Mouse (Mus musculus) kidney, embryonic 15.5 days (tissue): ENCODE measurements at regions not wholly inside any gene's neighbourhood (a gene's known extent, or its start where the extent isn't known, plus 50 kb on each side); places are given as distances from the start of the nearest gene placed in this dataset.

ENCODE experiments used
- ATAC-seq: fragments of 200-750 bp; cut with Nextera tagmentation; replicated peaks from 2 replicates; pipeline ENCODE4 v1.8.0; 2017; ENCODE audit warnings: moderate TSS enrichment; ENCODE audit not compliant: low FRiP score
- H3K27ac ChIP-seq: fragments of 300-500 bp; sonication (generic); 2 replicates; pipeline ENCODE4 v1.5.1; 2015; ENCODE audit warnings: mild to moderate bottlenecking, inconsistent platforms
- H3K27me3 ChIP-seq: fragments of 300-500 bp; sonication (generic); 2 replicates; pipeline ENCODE4 v1.6.1; 2015; ENCODE audit warnings: inconsistent platforms
- H3K36me3 ChIP-seq: fragments of 300-500 bp; sonication (generic); 2 replicates; pipeline ENCODE4 v1.6.1; 2015; ENCODE audit warnings: inconsistent platforms
- H3K4me1 ChIP-seq: fragments of 300-500 bp; sonication (generic); 2 replicates; pipeline ENCODE4 v1.6.1; 2015; ENCODE audit warnings: inconsistent platforms
- H3K4me2 ChIP-seq: fragments of 300-500 bp; sonication (generic); 2 replicates; pipeline ENCODE4 v1.6.1; 2015; ENCODE audit warnings: moderate library complexity, mild to moderate bottlenecking, inconsistent platforms
- H3K4me3 ChIP-seq: fragments of 300-500 bp; sonication (generic); replicated peaks from 2 replicates; pipeline ENCODE4 v1.5.1; 2015; ENCODE audit warnings: mild to moderate bottlenecking, inconsistent platforms
- H3K9ac ChIP-seq: fragments of 300-500 bp; sonication (generic); 2 replicates; pipeline ENCODE4 v1.6.1; 2015; ENCODE audit warnings: mild to moderate bottlenecking, inconsistent platforms
- H3K9me3 ChIP-seq: fragments of 300-500 bp; sonication (generic); replicated peaks from 2 replicates; pipeline ENCODE4 v1.6.1; 2016; ENCODE audit warnings: inconsistent platforms
- WGBS: fragments of 180-500 bp; shearing (Covaris S2); methylation state at CpG from one replicate; pipeline ENCODE4 v1.1.7; 2015; ENCODE audit warnings: mixed read lengths; 5-methylcytosine and 5-hydroxymethylcytosine counted together

DNA sequence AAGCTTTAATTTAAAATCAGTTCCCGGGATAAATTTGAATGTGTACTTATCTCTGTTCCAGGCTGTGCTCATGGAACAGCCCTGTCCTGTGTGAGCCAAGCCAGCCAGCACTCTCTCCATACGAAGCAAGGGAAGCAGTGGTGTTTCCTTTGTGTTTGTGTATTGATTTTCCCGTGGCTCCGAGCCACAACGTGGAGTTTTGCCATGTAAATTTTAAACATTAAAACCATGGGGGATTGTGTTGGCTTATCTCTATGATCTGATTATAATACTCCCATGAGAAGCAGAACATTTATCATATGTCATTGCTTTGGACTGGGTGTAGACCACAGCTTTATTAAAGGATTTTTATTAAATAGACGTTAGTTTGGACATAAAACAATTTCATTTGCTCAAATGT lies 106.1 kb upstream of the Npvf start:
- 75% methylated on average over 6 of the region's 6 CpGs for WGBS

DNA sequence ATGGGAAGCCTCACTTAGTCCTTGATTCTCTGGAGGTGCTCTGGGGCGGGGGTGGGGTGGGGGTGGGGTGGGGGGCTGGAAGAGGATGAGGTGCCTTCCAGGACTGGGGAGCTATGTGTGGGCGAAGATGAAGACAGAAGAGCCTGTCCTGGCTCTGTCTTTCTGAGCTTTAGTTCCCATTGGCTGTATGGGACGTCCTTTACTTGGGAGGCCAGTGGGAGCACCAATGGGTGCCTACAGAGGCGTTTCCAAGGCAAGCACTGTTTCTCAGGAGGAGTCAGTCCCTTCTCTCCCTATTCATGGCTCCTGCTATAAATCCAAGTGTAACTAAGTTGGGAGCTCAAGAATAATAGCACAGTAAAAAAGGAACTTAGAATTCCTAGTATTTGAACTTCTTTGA lies 108.9 kb upstream of the Npvf start:
- Histone ChIP-seq H3K4me2 (no peak overlapping the region), H3K27ac (no peak overlapping the region), H3K4me1 (no peaks in the 10 kb centered on the region), H3K9me3 (no peaks in the 10 kb centered on the region), H3K4me3 (no peak overlapping the region), H3K27me3 (no peaks in the 10 kb centered on the region), H3K36me3 (no peaks in the 10 kb centered on the region), H3K9ac (no peak overlapping the region)
- 64% methylated on average over 4 of the region's 4 CpGs for WGBS
- no peak for ATAC-seq

More for the DNA sequence above, 106.1 kb upstream of the Npvf start:
- no peak overlapping the region for H3K27ac ChIP-seq
- no peak for ATAC-seq
- no peak overlapping the region for H3K4me3 ChIP-seq
- H3K36me3 ChIP-seq: no peaks in the 10 kb centered on the region
- H3K27me3 ChIP-seq: no peaks in the 10 kb centered on the region
- H3K9me3 ChIP-seq: no peaks in the 10 kb centered on the region
- no peak overlapping the region for H3K9ac ChIP-seq
- no peaks in the 10 kb centered on the region for H3K4me1 ChIP-seq
- no peak overlapping the region for H3K4me2 ChIP-seq

DNA sequence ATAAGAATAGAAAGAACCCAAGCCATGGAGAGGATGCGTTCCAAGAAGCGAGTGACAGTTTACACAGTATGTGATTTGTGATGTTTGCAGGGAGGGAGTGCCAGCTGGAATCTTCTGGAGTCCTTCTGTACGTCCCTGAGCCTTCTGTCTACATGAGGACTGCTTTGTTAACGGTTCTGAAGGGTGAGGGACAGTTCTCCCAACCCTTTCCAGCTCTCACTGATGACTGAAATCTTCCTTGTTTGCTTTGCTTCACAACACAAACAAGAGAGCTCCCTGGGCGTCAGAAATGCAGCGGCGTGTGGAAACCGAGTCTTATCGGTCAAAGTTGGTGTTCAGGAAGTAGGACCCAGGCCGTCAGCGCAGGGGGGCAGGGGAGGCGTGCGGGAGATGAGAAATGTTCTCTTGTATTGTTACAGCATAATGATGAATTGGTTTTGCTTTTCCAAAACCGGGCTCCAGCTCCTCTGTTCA lies 112.2 kb upstream of the Npvf start:
- no peak overlapping the region for H3K27ac ChIP-seq
- H3K9me3 ChIP-seq: no peaks in the 10 kb centered on the region
- peak overlapping the region; percentile 7; the same call in 1 of the 2 replicates for H3K4me2 ChIP-seq
- no peaks in the 10 kb centered on the region for H3K4me1 ChIP-seq
- no peak overlapping the region for H3K4me3 ChIP-seq
- WGBS: 52% methylated on average over 14 of the region's 14 CpGs
- H3K36me3 ChIP-seq: no peaks in the 10 kb centered on the region
- H3K9ac ChIP-seq: no peak overlapping the region
- H3K27me3 ChIP-seq: no peaks in the 10 kb centered on the region
- ATAC-seq: no peak

DNA sequence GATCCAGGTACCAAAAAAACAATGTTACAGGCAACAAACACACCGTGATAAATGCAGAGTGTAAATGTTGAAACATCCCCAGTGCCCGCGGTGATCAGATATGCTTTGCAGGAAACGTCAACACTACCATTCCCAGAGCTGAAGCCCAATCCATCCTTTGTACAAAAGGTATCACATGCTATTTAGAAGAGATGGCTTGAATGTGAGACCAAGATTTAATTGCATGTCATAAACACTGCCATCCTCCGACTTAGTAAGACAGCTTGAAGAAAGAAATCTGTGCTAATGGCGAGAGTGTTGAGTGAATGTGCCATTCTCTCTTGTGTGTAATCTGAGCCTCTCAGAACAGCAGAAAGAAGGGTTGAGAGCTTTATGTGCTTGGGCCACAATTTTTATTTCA lies 112.9 kb upstream of the Npvf start:
- no peak for ATAC-seq
- no peaks in the 10 kb centered on the region for H3K27me3 ChIP-seq
- H3K27ac ChIP-seq: no peak overlapping the region
- no peak overlapping the region for H3K4me3 ChIP-seq
- 38% methylated on average over 6 of the region's 6 CpGs for WGBS
- H3K4me2 ChIP-seq: no peak overlapping the region
- no peaks in the 10 kb centered on the region for H3K9me3 ChIP-seq
- no peaks in the 10 kb centered on the region for H3K4me1 ChIP-seq
- no peak overlapping the region for H3K9ac ChIP-seq
- H3K36me3 ChIP-seq: no peaks in the 10 kb centered on the region

- Histone ChIP-seq H3K36me3 (no peaks in the 10 kb centered on the region), H3K27me3 (no peaks in the 10 kb centered on the region), H3K4me3 (no peak overlapping the region), H3K27ac (no peak overlapping the region), H3K9me3 (no peaks in the 10 kb centered on the region), H3K4me1 (no peaks in the 10 kb centered on the region), H3K4me2 (no peak overlapping the region), H3K9ac (no peak overlapping the region)
- ATAC-seq: no peak
- 87% methylated on average over 4 of the region's 4 CpGs for WGBS
Measured at GRCm38 (mm10) chr6:50767827-50768226, 113.6 kb upstream of the Npvf start.

DNA sequence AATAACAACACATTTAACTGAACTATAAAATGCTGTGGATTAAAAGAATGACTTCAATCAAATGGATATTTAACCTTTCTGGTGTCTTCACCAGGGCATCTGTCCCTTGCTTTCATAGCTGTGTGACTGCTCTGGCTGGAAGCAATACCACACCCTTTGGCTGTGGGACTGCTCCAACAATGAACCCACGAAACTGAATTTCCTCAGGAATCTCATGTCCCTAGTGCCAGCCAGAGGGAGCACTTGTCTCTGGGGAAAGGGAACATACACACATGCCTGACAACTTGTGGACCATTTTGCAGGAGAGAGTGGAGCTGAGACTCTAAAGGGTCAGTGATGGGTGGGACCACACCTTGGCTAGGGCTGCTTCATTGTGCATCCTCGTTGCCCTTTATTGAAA lies 114.9 kb upstream of the Npvf start:
- Histone ChIP-seq H3K27me3 (no peaks in the 10 kb centered on the region), H3K36me3 (no peaks in the 10 kb centered on the region), H3K9me3 (no peaks in the 10 kb centered on the region), H3K27ac (no peak overlapping the region), H3K4me1 (no peaks in the 10 kb centered on the region), H3K4me2 (no peak overlapping the region), H3K4me3 (no peak overlapping the region), H3K9ac (no peak overlapping the region)
- no peak for ATAC-seq
- WGBS: 83% methylated on average over 2 of the region's 2 CpGs

- Histone ChIP-seq H3K4me1 (no peaks in the 10 kb centered on the region), H3K36me3 (no peaks in the 10 kb centered on the region), H3K27ac (no peak overlapping the region), H3K9ac (no peak overlapping the region), H3K9me3 (no peaks in the 10 kb centered on the region), H3K4me3 (no peak overlapping the region), H3K4me2 (no peak overlapping the region), H3K27me3 (no peaks in the 10 kb centered on the region)
- ATAC-seq: no peak
- 86% methylated on average over 3 of the region's 3 CpGs for WGBS
Measured at GRCm38 (mm10) chr6:50770481-50770880, 116.2 kb upstream of the Npvf start.

DNA sequence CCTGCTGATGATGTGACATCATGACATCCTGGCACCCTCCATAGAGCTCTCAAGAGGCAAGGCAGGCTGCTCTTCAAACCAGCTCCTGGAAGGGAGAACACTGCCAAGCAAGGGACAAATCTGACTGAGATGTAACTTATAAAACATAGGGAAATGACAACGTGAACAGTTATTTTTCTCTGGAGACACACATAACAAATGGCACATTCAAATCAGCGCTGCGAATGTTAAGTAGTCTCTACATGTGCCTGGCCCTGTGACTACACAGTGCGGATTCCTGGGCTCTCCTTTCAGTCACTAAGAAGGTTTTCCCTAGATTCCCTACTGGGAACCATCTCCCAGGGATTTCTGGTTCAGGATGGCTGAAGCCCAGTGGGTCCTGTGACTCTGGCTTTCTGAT lies 121.4 kb upstream of the Npvf start:
- Histone ChIP-seq H3K36me3 (no peaks in the 10 kb centered on the region), H3K4me3 (no peak overlapping the region), H3K4me2 (no peak overlapping the region), H3K9ac (no peak overlapping the region), H3K9me3 (no peaks in the 10 kb centered on the region), H3K27ac (no peak overlapping the region), H3K4me1 (peaks cover 20% of the 10 kb centered on the region), H3K27me3 (no peaks in the 10 kb centered on the region)
- ATAC-seq: no peak
- 87% methylated on average over 4 of the region's 4 CpGs for WGBS

DNA sequence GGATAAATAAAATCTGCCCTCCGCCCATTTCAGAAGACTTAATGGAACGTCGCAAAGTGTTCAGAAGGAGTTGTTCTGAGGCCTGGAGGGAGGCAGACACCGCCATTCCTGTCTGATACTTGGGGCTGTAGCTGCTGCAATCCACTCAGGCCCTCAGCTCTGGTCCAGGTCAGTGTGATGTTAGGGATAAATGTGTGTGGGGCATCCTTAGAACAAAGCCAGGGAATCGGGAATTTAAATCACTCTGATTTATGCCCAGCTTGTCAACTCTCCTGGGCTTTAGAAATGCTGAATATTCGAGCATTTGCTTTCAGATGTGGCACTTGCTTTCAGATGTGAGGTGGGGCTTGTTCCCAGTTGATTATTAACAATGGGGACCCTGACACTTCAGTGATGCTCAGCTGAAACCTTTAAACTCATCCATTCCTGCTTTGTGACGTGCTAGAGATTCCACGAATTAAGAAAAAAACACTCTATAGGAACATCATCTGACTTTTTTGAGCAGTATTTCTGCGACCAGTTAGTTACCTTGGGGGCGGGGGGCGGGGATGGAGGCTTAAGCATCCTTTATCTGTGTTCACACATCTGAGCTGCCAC lies 122.1 kb upstream of the Npvf start:
- 58% methylated on average over 11 of the region's 11 CpGs for WGBS
- ATAC-seq: no peak
- no peak overlapping the region for H3K4me3 ChIP-seq
- H3K36me3 ChIP-seq: no peaks in the 10 kb centered on the region
- peak overlapping the region; percentile 36; the same call in 1 of the 2 replicates for H3K4me2 ChIP-seq
- H3K27ac ChIP-seq: 0 out of 2 replicates have a peak overlapping the region, but pooled peaks have one; percentile 1
- H3K9me3 ChIP-seq: no peaks in the 10 kb centered on the region
- H3K27me3 ChIP-seq: no peaks in the 10 kb centered on the region
- peaks cover 20% of the 10 kb centered on the region for H3K4me1 ChIP-seq
- H3K9ac ChIP-seq: no peak overlapping the region

GRCm38 (mm10) chr6:50776931-50777495 lies 122.8 kb upstream of the Npvf start:
- H3K9ac ChIP-seq: no peak overlapping the region
- H3K27me3 ChIP-seq: no peaks in the 10 kb centered on the region
- H3K9me3 ChIP-seq: no peaks in the 10 kb centered on the region
- H3K4me1 ChIP-seq: peaks cover 24% of the 10 kb centered on the region
- 11% methylated on average over 10 of the region's 10 CpGs for WGBS
- peak overlapping the region; percentile 36 for H3K4me2 ChIP-seq
- no peak overlapping the region for H3K4me3 ChIP-seq
- no peak for ATAC-seq
- 0 out of 2 replicates have a peak overlapping the region, but pooled peaks have one; percentile 1 for H3K27ac ChIP-seq
- H3K36me3 ChIP-seq: no peaks in the 10 kb centered on the region

GRCm38 (mm10) chr6:50777827-50778226 lies 123.6 kb upstream of the Npvf start:
- no peaks in the 10 kb centered on the region for H3K9me3 ChIP-seq
- H3K27me3 ChIP-seq: no peaks in the 10 kb centered on the region
- H3K4me2 ChIP-seq: no peak overlapping the region
- no peak overlapping the region for H3K9ac ChIP-seq
- 48% methylated on average over 4 of the region's 4 CpGs for WGBS
- H3K36me3 ChIP-seq: no peaks in the 10 kb centered on the region
- ATAC-seq: no peak
- no peak overlapping the region for H3K27ac ChIP-seq
- peaks cover 24% of the 10 kb centered on the region for H3K4me1 ChIP-seq
- H3K4me3 ChIP-seq: no peak overlapping the region

GRCm38 (mm10) chr6:50780677-50781076 lies 126.4 kb upstream of the Npvf start:
- H3K9me3 ChIP-seq: no peaks in the 10 kb centered on the region
- H3K27ac ChIP-seq: no peak overlapping the region
- H3K4me1 ChIP-seq: peaks cover 24% of the 10 kb centered on the region

GRCm38 (mm10) chr6:50781271-50781670 lies 127.0 kb upstream of the Npvf start:
- Histone ChIP-seq H3K4me3 (no peak overlapping the region), H3K36me3 (no peaks in the 10 kb centered on the region), H3K27ac (no peak overlapping the region), H3K4me2 (no peak overlapping the region), H3K4me1 (peaks cover 18% of the 10 kb centered on the region), H3K9me3 (no peaks in the 10 kb centered on the region), H3K9ac (no peak overlapping the region), H3K27me3 (no peaks in the 10 kb centered on the region)
- 80% methylated on average over 10 of the region's 10 CpGs for WGBS
- ATAC-seq: no peak

More at GRCm38 (mm10) chr6:50780677-50781076, 126.4 kb upstream of the Npvf start:
- 85% methylated on average over 3 of the region's 3 CpGs for WGBS
- ATAC-seq: no peak
- Histone ChIP-seq H3K27me3 (no peaks in the 10 kb centered on the region), H3K4me2 (no peak overlapping the region), H3K9ac (no peak overlapping the region), H3K36me3 (no peaks in the 10 kb centered on the region), H3K4me3 (no peak overlapping the region)
